In genomic region chr16:87699693-87700394, GRCm38 (mm10) we compare ENCODE assay signal across 8 mouse cellular contexts. TPM values are rescaled to one million over a fixed set of nuclear protein-coding genes. Genes with fewer than 3 reads are reported as not detected.
DNase-seq lines count a peak whose midpoint lies in the region; ATAC-seq and TF ChIP-seq lines count a peak whose summit lies in the region.

No protein-coding gene starts in this region.

- no peak for TF ChIP-seq CTCF in MEL (IDR thresholded peaks at IDR 0.05 in 2 of 3, conservative IDR thresholded peaks at IDR 0.05 in 1 of 3; ENCODE audit: control insufficient read depth in 1 of 3, insufficient read depth in 1 of 3, low read depth in 2 of 3, low read length in 3 of 3, poor library complexity in 1 of 3, severe bottlenecking in 1 of 3)
- no peak for TF ChIP-seq CTCF in heart, adult 2 months (IDR thresholded peaks at IDR 0.05)

- peaks cover 5 to 31% of the 10 kb centered on the region in 2 experiments for H3K4me1 ChIP-seq in MEL (ENCODE audit: control insufficient read depth in 1 of 2, insufficient read depth in 2 of 2, low read length in 2 of 2)
- H3K4me1 ChIP-seq in heart, adult 2 months (ENCODE audit: control insufficient read depth, insufficient read depth, low read length) = peaks cover 12% of the 10 kb centered on the region
- H3K4me1 ChIP-seq in neural tube, embryonic 12.5 days = peaks cover 22% of the 10 kb centered on the region

- H3K36me3 ChIP-seq in MEL (ENCODE audit: control insufficient read depth in 1 of 2, insufficient read depth in 2 of 2, low read length in 2 of 2) = peaks cover 0 to 28% of the 10 kb centered on the region in 2 experiments; a peak in 2 of 4 replicates
- H3K36me3 ChIP-seq in heart, adult 2 months (ENCODE audit: control insufficient read depth, insufficient read depth, low read length) = peaks cover 5% of the 10 kb centered on the region
- no peaks in the 10 kb centered on the region for H3K36me3 ChIP-seq in neural tube, embryonic 12.5 days

- peak overlapping the region; percentile 96 for H3K9ac ChIP-seq in MEL (ENCODE audit: control insufficient read depth, low read depth, low read length, poor library complexity, severe bottlenecking)
- H3K9ac ChIP-seq in heart, adult 2 months (ENCODE audit: low read depth, low read length) = peak overlapping the region; percentile 95
- peak overlapping the region; percentile 98 for H3K9ac ChIP-seq in neural tube, embryonic 12.5 days

- intact Hi-C loops in heart, adult 2 months (cut with DNase I) = loop anchor here (2.0 to 5.0 kb wide), 4 partner anchors 15 to 203 kb away; partner anchors contain the start of gene Cct8

- TF ChIP-seq POLR2A in MEL (IDR thresholded peaks at IDR 0.05; ENCODE audit: control insufficient read depth in 1 of 2, insufficient read depth in 1 of 2, low read depth in 1 of 2, low read length in 2 of 2, poor library complexity in 1 of 2) = peak; percentile 37 to 58; a peak in 3 of 4 replicates
- peak; percentile 54; the same call in 1 of the 2 replicates for TF ChIP-seq POLR2A in heart, adult 2 months (IDR thresholded peaks at IDR 0.05; ENCODE audit: insufficient read depth, low read depth, low read length)

- TF ChIP-seq EP300 in MEL (IDR thresholded peaks at IDR 0.05; ENCODE audit: low read depth in 1 of 2, low read length in 2 of 2) = peak; percentile 68 to 77
- peak; percentile 75; the same call in 1 of the 2 replicates for TF ChIP-seq EP300 in heart, adult 2 months (IDR thresholded peaks at IDR 0.05; ENCODE audit: insufficient read depth, low read depth, low read length)

- WGBS in heart, adult 2 months = under 1% methylated on average over 20 of the region's 20 CpGs
- WGBS in neural tube, embryonic 12.5 days = under 1% methylated on average over 20 of the region's 20 CpGs

- H3K27me3 ChIP-seq in MEL (ENCODE audit: control insufficient read depth in 1 of 2, insufficient read depth in 2 of 2, low read length in 2 of 2) = no peaks in the 10 kb centered on the region
- H3K27me3 ChIP-seq in heart, adult 2 months (ENCODE audit: control insufficient read depth, insufficient read depth, low read length) = no peaks in the 10 kb centered on the region
- H3K27me3 ChIP-seq in neural tube, embryonic 12.5 days (replicated peaks) = no peaks in the 10 kb centered on the region; the same call in 1 of the 2 replicates

- H3K79me2 ChIP-seq in MEL (ENCODE audit: control insufficient read depth, insufficient read depth, low read length, poor library complexity) = peaks cover 45% of the 10 kb centered on the region
- H3K79me2 ChIP-seq in heart, adult 2 months (replicated peaks; ENCODE audit: control insufficient read depth, insufficient read depth, low read length) = peaks cover 5% of the 10 kb centered on the region

- no peaks in the 10 kb centered on the region for H3K9me3 ChIP-seq in MEL (replicated peaks; ENCODE audit: insufficient read depth, low read length)
- no peaks in the 10 kb centered on the region for H3K9me3 ChIP-seq in neural tube, embryonic 12.5 days

- TF ChIP-seq RAD21 in MEL (IDR thresholded peaks at IDR 0.05; ENCODE audit: low read depth, low read length) = no peak

- ATAC-seq in neural tube, embryonic 12.5 days (ENCODE audit: low FRiP score, low read depth) = peak; percentile 44

- DNase-seq in 416B (ENCODE audit: low read depth) (peak; percentile 95), MEL (ENCODE audit: low read depth, low spot score) (peak; percentile 94)
- DNase-seq in embryo, embryonic 11 days = peak; percentile 80
- peak; percentile 64 to 71 for DNase-seq in heart, adult 2 months
- peak; percentile 58 for DNase-seq in kidney, adult 11 months
- peak; percentile 62 to 82 for DNase-seq in lung, adult 18-20 months
- peak; percentile 62 for DNase-seq in thymus, postnatal 14 days

- peak overlapping the region; percentile 77 for H3K4me2 ChIP-seq in neural tube, embryonic 12.5 days (replicated peaks)

- peak overlapping the region; percentile 93 for H3K27ac ChIP-seq in MEL (ENCODE audit: control insufficient read depth, low read depth, low read length)
- H3K27ac ChIP-seq in heart, adult 2 months = peak overlapping the region; percentile 96
- H3K27ac ChIP-seq in neural tube, embryonic 12.5 days = peak overlapping the region; percentile 89

- peak overlapping the region; percentile 96 to 98 for H3K4me3 ChIP-seq in MEL (ENCODE audit: control insufficient read depth in 1 of 2, insufficient read depth in 1 of 2, low read depth in 2 of 2, low read length in 2 of 2)
- H3K4me3 ChIP-seq in heart, adult 2 months = peak overlapping the region; percentile 94
- H3K4me3 ChIP-seq in neural tube, embryonic 12.5 days = peak overlapping the region; percentile 72

TF ChIP-seq in MEL, 35 proteins besides CTCF, POLR2A, EP300 and RAD21:
- TF ChIP-seq RCOR1 (IDR thresholded peaks at IDR 0.05; ENCODE audit: low read depth, low read length) (no peak), KAT2A (conservative IDR thresholded peaks at IDR 0.05; ENCODE audit: low read depth, low read length) (no peak), ETS1 (IDR thresholded peaks at IDR 0.05; ENCODE audit: low read depth, low read length) (peak; percentile 100), MXI1 (IDR thresholded peaks at IDR 0.05; ENCODE audit: low read depth, low read length) (peak; percentile 97), SMC3 (IDR thresholded peaks at IDR 0.05; ENCODE audit: low read depth, low read length) (no peak), POLR2AphosphoS5 (IDR thresholded peaks at IDR 0.05; ENCODE audit: borderline replicate concordance, low read depth, low read length) (no peak), GABPA (IDR thresholded peaks at IDR 0.05; ENCODE audit: low read depth, low read length) (peak; percentile 92), NRF1 (IDR thresholded peaks at IDR 0.05; ENCODE audit: insufficient read depth, low read depth, low read length, poor library complexity, severe bottlenecking) (no peak), TAL1 (IDR thresholded peaks at IDR 0.05; ENCODE audit: low read length) (peak; percentile 47; the same call in 1 of the 2 replicates), E2F4 (IDR thresholded peaks at IDR 0.05; ENCODE audit: borderline replicate concordance, low read depth, low read length) (no peak), CHD2 (IDR thresholded peaks at IDR 0.05; ENCODE audit: low read length) (no peak), ZMIZ1 (IDR thresholded peaks at IDR 0.05; ENCODE audit: low read depth, low read length) (no peak), ZC3H11A (IDR thresholded peaks at IDR 0.05; ENCODE audit: low read depth, low read length) (no peak), BHLHE40 (IDR thresholded peaks at IDR 0.05; ENCODE audit: borderline replicate concordance, low read depth, low read length) (peak; percentile 82; the same call in 1 of the 2 replicates), MAX (IDR thresholded peaks at IDR 0.05; ENCODE audit: low read length) (peak; percentile 90), ZKSCAN1 (IDR thresholded peaks at IDR 0.05; ENCODE audit: low read depth, low read length) (no peak), NELFE (IDR thresholded peaks at IDR 0.05; ENCODE audit: low read depth, low read length) (peak; percentile 48; the same call in 1 of the 2 replicates), USF1 (IDR thresholded peaks at IDR 0.05; ENCODE audit: low read depth, low read length) (peak; percentile 78), TCF12 (IDR thresholded peaks at IDR 0.05; ENCODE audit: low read depth, low read length) (peak; percentile 69), JUND (IDR thresholded peaks at IDR 0.05; ENCODE audit: low read depth, low read length) (peak; percentile 73; the same call in 1 of the 2 replicates), ELF1 (IDR thresholded peaks at IDR 0.05; ENCODE audit: low read depth, low read length) (no peak), CHD1 (IDR thresholded peaks at IDR 0.05; ENCODE audit: low read depth, low read length) (no peak; the same call in 1 of the 2 replicates), USF2 (IDR thresholded peaks at IDR 0.05; ENCODE audit: borderline replicate concordance in 1 of 2, insufficient read depth in 1 of 2, low read depth in 1 of 2, low read length in 2 of 2) (no peak), SIN3A (IDR thresholded peaks at IDR 0.05; ENCODE audit: low read length) (peak; percentile 99), MYB (IDR thresholded peaks at IDR 0.05; ENCODE audit: low read depth, low read length) (peak; percentile 57), MAFK (IDR thresholded peaks at IDR 0.05; ENCODE audit: borderline replicate concordance, low read depth, low read length) (peak; percentile 87), POLR2AphosphoS2 (IDR thresholded peaks at IDR 0.05; ENCODE audit: low read length) (no peak), UBTF (IDR thresholded peaks at IDR 0.05; ENCODE audit: borderline replicate concordance, insufficient read depth, low read depth, low read length) (0 out of 2 replicates have a peak, but pooled peaks have one; percentile 69), ZNF384 (IDR thresholded peaks at IDR 0.05; ENCODE audit: low read depth, low read length) (no peak), MYC (IDR thresholded peaks at IDR 0.05; ENCODE audit: low read depth, low read length) (peak; percentile 83; the same call in 1 of the 2 replicates), MAZ (IDR thresholded peaks at IDR 0.05; ENCODE audit: low read depth, low read length) (peak; percentile 39; the same call in 1 of the 2 replicates), GATA1 (IDR thresholded peaks at IDR 0.05; ENCODE audit: low read depth, low read length) (peak; percentile 68), MEF2A (IDR thresholded peaks at IDR 0.05; ENCODE audit: extremely low read depth, insufficient replicate concordance, low read depth, low read length, poor library complexity, severe bottlenecking) (no peak), HCFC1 (IDR thresholded peaks at IDR 0.05; ENCODE audit: low read depth, low read length) (peak; percentile 59), TBP (IDR thresholded peaks at IDR 0.05; ENCODE audit: low read depth, low read length) (peak; percentile 87)

RNA-seq across cellular contexts. Expression of gene Bach1, which starts 1.1 kb away (rescaled TPM):
- total RNA-seq in MEL (2012; rRNA removed) = 21.1 and 23.1 TPM in 2 replicates
- 10 to 100 TPM in 1 of 2 experiments, not detected in 1; 20.5 TPM for polyA plus RNA-seq in MEL (2012; ENCODE audit: insufficient read depth in 1 of 2, insufficient read length in 2 of 2, low read depth in 1 of 2, low replicate concordance in 2 of 2, missing spikeins in 1 of 2)
- total RNA-seq in heart, adult 2 months (2021) = 10 to 100 TPM; 26.4 to 27.9 TPM
- polyA plus RNA-seq in heart, adult 2 months (2012; rRNA removed) = 8.3 and 11.1 TPM in 2 replicates
- 23.4 and 24.6 TPM in 2 replicates for polyA plus RNA-seq in neural tube, embryonic 12.5 days (2016; fragmentation: Nextera tagmentation; extraction: Ambion mirVana)

Comparison
In these comparisons a context has a peak if more than half of its experiments do, and no peak if none do; other contexts are left out.
1. Peak in every context shown above with its lines: DNase-seq, ATAC-seq, H3K4me3 ChIP-seq and H3K27ac ChIP-seq.